Mouse (Mus musculus) stomach, postnatal 0 days (tissue): Measurements from ENCODE around the gene Fry. TPM values are rescaled to one million over a fixed set of nuclear protein-coding genes. Genes with fewer than 3 reads are reported as not detected.

Source experiments
- ATAC-seq: fragments of 200-750 bp; cut with Nextera tagmentation; 2 replicates; pipeline ENCODE4 v1.8.0; 2017; ENCODE audit not compliant: low FRiP score, low TSS enrichment
- DNase-seq: peaks from one replicate; pipeline ENCODE4 v3.0.0-alpha.2; 2016; ENCODE audit warnings: low spot score
- H3K27ac ChIP-seq: fragments of 300-500 bp; sonication (generic); replicated peaks from 2 replicates; pipeline ENCODE4 v1.5.1; 2014; ENCODE audit warnings: mild to moderate bottlenecking, control low read depth
- H3K27me3 ChIP-seq: fragments of 300-500 bp; sonication (generic); 2 replicates; pipeline ENCODE4 v1.6.1; 2014; ENCODE audit warnings: low read length; ENCODE audit not compliant: control insufficient read depth, insufficient read depth
- H3K36me3 ChIP-seq: fragments of 300-500 bp; sonication (generic); 2 replicates; pipeline ENCODE4 v1.6.1; 2014; ENCODE audit warnings: low read length, mixed read lengths; ENCODE audit not compliant: control insufficient read depth, insufficient read depth
- H3K4me1 ChIP-seq: fragments of 300-500 bp; sonication (generic); replicated peaks from 2 replicates; pipeline ENCODE4 v1.6.1; 2014; ENCODE audit warnings: antibody characterized with exemption; ENCODE audit not compliant: control insufficient read depth, insufficient read depth
- H3K4me2 ChIP-seq: fragments of 300-500 bp; sonication (generic); replicated peaks from 2 replicates; pipeline ENCODE4 v1.6.1; 2014; ENCODE audit warnings: low read depth, mild to moderate bottlenecking, control low read depth, moderate library complexity
- H3K4me3 ChIP-seq: fragments of 300-500 bp; sonication (generic); 2 replicates; pipeline ENCODE4 v1.5.1; 2014; ENCODE audit warnings: low read depth, low read length, control low read depth
- H3K9ac ChIP-seq: fragments of 300-500 bp; sonication (generic); 2 replicates; pipeline ENCODE4 v1.6.1; 2014; ENCODE audit warnings: mild to moderate bottlenecking, low read length, control low read depth, mixed read lengths
- H3K9me3 ChIP-seq: fragments of 300-500 bp; sonication (generic); 2 replicates; pipeline ENCODE4 v1.6.1; 2016; ENCODE audit warnings: low read length; ENCODE audit not compliant: control insufficient read depth
- CTCF ChIP-seq: IDR thresholded peaks from 2 replicates; pipeline ENCODE4 v1.5.1; 2016; ENCODE audit warnings: antibody characterized with exemption, low read depth, mild to moderate bottlenecking, moderate library complexity
- EP300 ChIP-seq: optimal IDR thresholded peaks from 2 replicates; pipeline ENCODE3; 2016; ENCODE audit warnings: antibody characterized with exemption
- WGBS: fragments of 180-500 bp; shearing (Covaris S2); extraction: QIAGEN DNeasy Blood & Tissue Kit; methylation state at CpG from one replicate; pipeline ENCODE4 v1.1.7; 2014; 5-methylcytosine and 5-hydroxymethylcytosine counted together
- polyA plus RNA-seq: library from polyadenylated mRNA; unstranded; fragments of >200 nt; fragmentation: Nextera tagmentation; extraction: Ambion mirVana; gene quantifications from 2 replicates; pipeline ENCODE4 v1.2.1, GENCODE M21; 2015

Gene Fry
- polyA plus RNA-seq, 1 experiment from 2014 or later: 6.5 TPM

GRCm38 (mm10) chr5:150389589-150390377 lies 271.3 kb downstream of the Fry start:
- Histone ChIP-seq H3K36me3 (peaks cover 10% of the 10 kb centered on the region), H3K4me2 (no peak overlapping the region), H3K4me1 (peaks cover under 1% of the 10 kb centered on the region; the same call in 1 of the 2 replicates), H3K9me3 (no peaks in the 10 kb centered on the region), H3K27me3 (no peaks in the 10 kb centered on the region), H3K9ac (no peak overlapping the region), H3K4me3 (no peak overlapping the region), H3K27ac (no peak overlapping the region)
- 55% methylated on average over 10 of the region's 10 CpGs for WGBS
- ATAC-seq (no peak), DNase-seq (no peak)
- no peak for TF ChIP-seq EP300
- TF ChIP-seq CTCF: no peak

- Histone ChIP-seq H3K9me3 (no peaks in the 10 kb centered on the region), H3K4me3 (no peak overlapping the region), H3K4me2 (no peak overlapping the region), H3K4me1 (no peaks in the 10 kb centered on the region), H3K36me3 (peaks cover 10% of the 10 kb centered on the region), H3K9ac (no peak overlapping the region), H3K27me3 (no peaks in the 10 kb centered on the region), H3K27ac (no peak overlapping the region)
- no peak for TF ChIP-seq EP300
- no peak for TF ChIP-seq CTCF
- WGBS: 35% methylated on average over 7 of the region's 7 CpGs
- ATAC-seq: no peak
- DNase-seq: no peak
These were observed 272.0 kb downstream of the Fry start for GRCm38 (mm10) chr5:150390422-150390821.

GRCm38 (mm10) chr5:150394645-150395044 lies 276.2 kb downstream of the Fry start:
- no peak overlapping the region for H3K9ac ChIP-seq
- H3K27ac ChIP-seq: no peak overlapping the region
- H3K36me3 ChIP-seq: peaks cover 7% of the 10 kb centered on the region
- no peak overlapping the region for H3K4me3 ChIP-seq
- no peaks in the 10 kb centered on the region for H3K9me3 ChIP-seq
- 98% methylated on average over 6 of the region's 6 CpGs for WGBS
- H3K27me3 ChIP-seq: no peaks in the 10 kb centered on the region
- no peak overlapping the region for H3K4me2 ChIP-seq
- H3K4me1 ChIP-seq: no peaks in the 10 kb centered on the region
- TF ChIP-seq EP300 (no peak), CTCF (peak; percentile 49)
- ATAC-seq (no peak), DNase-seq (no peak)

- DNase-seq (peak; percentile 30), ATAC-seq (no peak)
- TF ChIP-seq EP300 (no peak), CTCF (peak; percentile 52)
- peaks cover 10% of the 10 kb centered on the region; the same call in 1 of the 2 replicates for H3K36me3 ChIP-seq
- H3K27ac ChIP-seq: no peak overlapping the region
- 46% methylated on average over 13 of the region's 13 CpGs for WGBS
- H3K9me3 ChIP-seq: no peaks in the 10 kb centered on the region
- H3K4me2 ChIP-seq: no peak overlapping the region
- no peak overlapping the region for H3K9ac ChIP-seq
- H3K27me3 ChIP-seq: no peaks in the 10 kb centered on the region
- H3K4me1 ChIP-seq: no peaks in the 10 kb centered on the region
- no peak overlapping the region for H3K4me3 ChIP-seq
These were observed 284.5 kb downstream of the Fry start for GRCm38 (mm10) chr5:150402832-150403447.

GRCm38 (mm10) chr5:150404867-150405266 lies 286.4 kb downstream of the Fry start:
- Histone ChIP-seq H3K27ac (no peak overlapping the region), H3K4me2 (no peak overlapping the region), H3K9ac (no peak overlapping the region), H3K4me3 (no peak overlapping the region), H3K36me3 (peaks cover 10% of the 10 kb centered on the region; the same call in 1 of the 2 replicates), H3K27me3 (no peaks in the 10 kb centered on the region), H3K4me1 (no peaks in the 10 kb centered on the region), H3K9me3 (no peaks in the 10 kb centered on the region)
- ATAC-seq (no peak), DNase-seq (no peak)
- 80% methylated on average over 8 of the region's 8 CpGs for WGBS
- TF ChIP-seq EP300 (no peak), CTCF (no peak)

GRCm38 (mm10) chr5:150408979-150409378 lies 290.5 kb downstream of the Fry start:
- no peak for DNase-seq
- ATAC-seq: no peak
- TF ChIP-seq CTCF: no peak
- no peak for TF ChIP-seq EP300
- Histone ChIP-seq H3K9ac (no peak overlapping the region), H3K4me2 (no peak overlapping the region), H3K27ac (no peak overlapping the region), H3K4me3 (no peak overlapping the region), H3K36me3 (peaks cover 5% of the 10 kb centered on the region; the same call in 1 of the 2 replicates), H3K4me1 (no peaks in the 10 kb centered on the region), H3K9me3 (no peaks in the 10 kb centered on the region), H3K27me3 (no peaks in the 10 kb centered on the region)
- 74% methylated on average over 8 of the region's 8 CpGs for WGBS
